Mouse (Mus musculus) small intestine, adult 2 months (tissue): Measurements from ENCODE around the gene 2810408A11Rik.

Experiments
- CTCF ChIP-seq: fragments of 200-500 bp; IDR thresholded peaks from 2 replicates; pipeline ENCODE4 v1.5.1; 2012; ENCODE audit warnings: low read depth, mild to moderate bottlenecking, control low read depth, inconsistent platforms, low read length, moderate library complexity, mixed read lengths; ENCODE audit not compliant: insufficient replicate concordance, insufficient read length; ENCODE audit errors: extremely low read depth
- POLR2A ChIP-seq: fragments of 200-500 bp; IDR thresholded peaks from 2 replicates; pipeline ENCODE4 v1.6.1; 2012; ENCODE audit warnings: low read depth, mild to moderate bottlenecking, control low read depth, inconsistent platforms, low read length, moderate library complexity

- TF ChIP-seq CTCF (no peak), POLR2A (no peak)
Observed at GRCm38 (mm10) chr11:69878952-69879351, 21.8 kb downstream of the 2810408A11Rik start.
